Mouse (Mus musculus): Measurements from ENCODE around the gene Zc2hc1c. TPM values are rescaled to one million over a fixed set of nuclear protein-coding genes. Genes with fewer than 3 reads are reported as not detected.
A peak's percentile ranks its signal among the peaks of the same experiment; 100 is the strongest.

Zc2hc1c gene
- polyA plus RNA-seq, 1 experiment from 2014 or later: 0.14 TPM

GRCm38 (mm10) chr12:85284996-85285395 is 3.4 kb upstream of the Zc2hc1c start:
- H3K27ac ChIP-seq: no peak overlapping the region

DNA sequence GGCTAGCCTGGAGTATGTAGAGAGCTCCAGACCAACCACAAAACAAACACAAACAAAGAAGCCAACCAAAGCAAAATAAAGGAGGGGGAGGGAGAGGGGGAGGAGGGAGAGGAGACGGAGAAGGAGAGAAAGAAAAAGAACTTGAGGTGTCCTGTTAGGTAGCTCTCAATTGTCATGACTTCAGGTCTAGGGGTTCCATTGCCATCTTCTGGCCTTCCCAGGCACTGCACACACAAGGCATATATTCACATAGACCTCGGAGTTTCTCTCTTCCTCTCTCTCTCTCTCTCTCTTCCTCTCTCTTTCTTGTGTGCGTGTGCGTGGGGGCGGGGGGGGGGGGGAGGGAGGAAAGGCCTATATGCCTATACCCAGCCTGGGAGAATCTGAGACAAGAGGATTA is 1.4 kb upstream of the Zc2hc1c start:
- Histone ChIP-seq H3K9ac (no peak overlapping the region), H3K4me1 (replicated peaks) (peaks cover 16% of the 10 kb centered on the region), H3K27me3 (peaks cover 33% of the 10 kb centered on the region), H3K4me2 (no peak overlapping the region), H3K27ac (no peak overlapping the region), H3K4me3 (replicated peaks) (no peak overlapping the region), H3K9me3 (replicated peaks) (no peaks in the 10 kb centered on the region), H3K36me3 (no peaks in the 10 kb centered on the region)
- WGBS (ENCODE audit: insufficient replicate concordance): 44% methylated on average over 2 of the region's 5 CpGs
- ATAC-seq (ENCODE audit: low read depth) (no peak), DNase-seq (no peak)

More at GRCm38 (mm10) chr12:85284996-85285395, 3.4 kb upstream of the Zc2hc1c start:
- H3K27me3 ChIP-seq: peaks cover 23% of the 10 kb centered on the region
- no peak overlapping the region for H3K4me3 ChIP-seq (replicated peaks)
- H3K9me3 ChIP-seq (replicated peaks): no peaks in the 10 kb centered on the region
- H3K4me1 ChIP-seq (replicated peaks): peaks cover 29% of the 10 kb centered on the region
- DNase-seq (no peak), ATAC-seq (ENCODE audit: low read depth) (no peak)
- no peak overlapping the region for H3K9ac ChIP-seq
- no peak overlapping the region for H3K4me2 ChIP-seq
- H3K36me3 ChIP-seq: no peaks in the 10 kb centered on the region
- WGBS (ENCODE audit: insufficient replicate concordance): 82% methylated on average over 4 of the region's 4 CpGs

DNA sequence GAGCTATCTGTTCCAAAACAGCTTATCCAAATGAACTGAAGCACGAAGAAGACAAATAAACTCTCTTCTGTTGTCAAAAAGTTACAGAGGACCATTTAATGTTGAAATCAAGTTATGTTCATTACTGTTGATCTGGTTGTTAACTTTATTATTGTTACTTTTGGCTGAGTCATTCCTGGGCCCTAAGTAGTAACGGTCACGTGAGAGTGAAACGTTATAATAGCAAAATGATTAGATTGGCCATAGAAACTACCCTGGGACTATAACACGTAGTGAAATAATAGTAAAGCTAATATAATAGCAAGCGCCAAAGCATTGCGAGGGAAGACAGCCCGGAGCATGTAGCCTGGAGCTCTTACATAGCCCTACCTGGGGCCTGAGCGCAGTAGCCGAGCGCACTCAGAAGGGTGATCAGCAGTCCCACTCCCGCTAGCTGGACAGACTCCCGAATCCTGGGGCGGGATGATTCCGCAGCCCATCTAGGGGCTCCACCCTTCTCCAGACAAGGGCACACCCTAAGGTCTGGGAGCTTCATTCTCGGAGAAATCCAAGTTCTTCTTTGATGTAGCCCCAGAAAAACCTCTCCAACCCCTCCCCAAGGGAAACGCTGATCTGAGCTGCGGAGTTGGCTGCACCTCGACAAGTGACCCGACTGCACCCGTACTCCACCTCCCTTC is 444 bp upstream of the Zc2hc1c start, which contains the start of gene Acyp1:
Gene Acyp1, minus strand, starts transcription at position 630 of the 677 bp plus-strand sequence.
- WGBS (ENCODE audit: insufficient replicate concordance): 14% methylated on average over 21 of the region's 21 CpGs

GRCm38 (mm10) chr12:85289157-85290000 is 988 bp downstream of the Zc2hc1c start:
- peaks cover 33% of the 10 kb centered on the region for H3K27me3 ChIP-seq
- H3K9me3 ChIP-seq (replicated peaks): peaks cover 6% of the 10 kb centered on the region; the same call in 1 of the 2 replicates
- DNase-seq (no peak), ATAC-seq (ENCODE audit: low read depth) (no peak)
- H3K36me3 ChIP-seq: no peaks in the 10 kb centered on the region
- H3K27ac ChIP-seq: no peak overlapping the region
- no peak overlapping the region for H3K9ac ChIP-seq
- H3K4me2 ChIP-seq: peak overlapping the region; percentile 69; the same call in 1 of the 2 replicates
- no peak overlapping the region for H3K4me3 ChIP-seq (replicated peaks)
- peaks cover 16% of the 10 kb centered on the region for H3K4me1 ChIP-seq (replicated peaks)
- WGBS (ENCODE audit: insufficient replicate concordance): 53% methylated on average over 24 of the region's 24 CpGs

More for the DNA sequence above, 444 bp upstream of the Zc2hc1c start, which contains the start of gene Acyp1:
- 0 out of 2 replicates have a peak within 1 kb of the TSS, but pooled peaks have one; percentile 18 for H3K27ac ChIP-seq
- DNase-seq (peak; percentile 20), ATAC-seq (ENCODE audit: low read depth) (peak; percentile 58)
- H3K4me1 ChIP-seq (replicated peaks): peaks cover 16% of the 10 kb centered on the region
- H3K9me3 ChIP-seq (replicated peaks): no peaks in the 10 kb centered on the region
- peaks cover 33% of the 10 kb centered on the region for H3K27me3 ChIP-seq
- no peaks in the 10 kb centered on the region for H3K36me3 ChIP-seq
- H3K4me3 ChIP-seq (replicated peaks): peak within 1 kb of the TSS; percentile 58
- H3K9ac ChIP-seq: peak within 1 kb of the TSS; percentile 55
- peak within 1 kb of the TSS; percentile 69 for H3K4me2 ChIP-seq

DNA sequence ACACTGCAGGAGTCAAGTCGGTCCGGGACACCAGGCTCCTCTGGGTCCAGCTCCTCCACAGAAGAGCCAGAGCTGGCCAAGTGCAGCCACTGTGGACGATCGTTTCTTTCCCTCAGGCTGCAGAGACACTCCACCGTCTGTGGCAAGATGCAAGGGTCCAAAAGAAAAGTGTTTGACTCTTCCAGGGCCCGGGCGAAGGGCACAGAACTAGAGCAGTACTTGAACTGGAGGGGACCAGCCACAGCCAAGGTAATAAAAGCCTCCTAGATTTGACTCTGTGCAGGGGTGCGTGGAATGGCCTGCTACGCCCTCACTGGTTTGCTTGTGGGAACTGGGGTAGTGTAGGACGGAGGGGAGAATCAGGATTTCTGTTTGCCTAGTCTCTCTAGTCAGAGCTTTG is 2.2 kb downstream of the Zc2hc1c start:
- Histone ChIP-seq H3K36me3 (no peaks in the 10 kb centered on the region), H3K4me1 (replicated peaks) (peaks cover 16% of the 10 kb centered on the region), H3K9me3 (replicated peaks) (peaks cover 6% of the 10 kb centered on the region; the same call in 1 of the 2 replicates), H3K27ac (no peak overlapping the region), H3K27me3 (peaks cover 33% of the 10 kb centered on the region), H3K4me3 (replicated peaks) (no peak overlapping the region), H3K9ac (no peak overlapping the region), H3K4me2 (no peak overlapping the region)
- no peak for ATAC-seq (ENCODE audit: low read depth)
- no peak for DNase-seq
- WGBS (ENCODE audit: insufficient replicate concordance): 73% methylated on average over 10 of the region's 10 CpGs

DNA sequence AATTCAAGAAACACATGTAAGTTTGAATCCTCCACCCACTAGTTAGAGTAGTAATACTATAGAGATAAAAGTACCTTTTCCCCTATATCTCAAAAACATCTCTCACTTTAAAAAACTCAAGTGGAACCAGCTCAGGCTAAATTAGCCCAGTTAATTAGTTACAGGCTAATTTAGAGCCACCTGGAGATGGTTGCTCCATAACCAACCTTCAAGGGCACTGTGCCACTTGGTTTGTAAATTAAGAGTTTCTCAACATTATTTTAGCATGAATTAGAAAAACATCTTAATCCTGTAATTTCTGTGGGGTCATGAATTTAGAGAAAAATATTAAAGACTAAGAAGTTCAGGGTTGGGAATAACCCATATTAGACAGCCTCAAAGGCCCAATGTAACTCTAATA is 3.1 kb downstream of the Zc2hc1c start:
- no peaks in the 10 kb centered on the region for H3K36me3 ChIP-seq
- no peak overlapping the region for H3K27ac ChIP-seq
- no peak overlapping the region for H3K4me2 ChIP-seq
- ATAC-seq (ENCODE audit: low read depth) (no peak), DNase-seq (no peak)
- peaks cover 6% of the 10 kb centered on the region; the same call in 1 of the 2 replicates for H3K9me3 ChIP-seq (replicated peaks)
- no peak overlapping the region for H3K4me3 ChIP-seq (replicated peaks)
- peaks cover 16% of the 10 kb centered on the region for H3K4me1 ChIP-seq (replicated peaks)
- peaks cover 33% of the 10 kb centered on the region for H3K27me3 ChIP-seq
- H3K9ac ChIP-seq: no peak overlapping the region

DNA sequence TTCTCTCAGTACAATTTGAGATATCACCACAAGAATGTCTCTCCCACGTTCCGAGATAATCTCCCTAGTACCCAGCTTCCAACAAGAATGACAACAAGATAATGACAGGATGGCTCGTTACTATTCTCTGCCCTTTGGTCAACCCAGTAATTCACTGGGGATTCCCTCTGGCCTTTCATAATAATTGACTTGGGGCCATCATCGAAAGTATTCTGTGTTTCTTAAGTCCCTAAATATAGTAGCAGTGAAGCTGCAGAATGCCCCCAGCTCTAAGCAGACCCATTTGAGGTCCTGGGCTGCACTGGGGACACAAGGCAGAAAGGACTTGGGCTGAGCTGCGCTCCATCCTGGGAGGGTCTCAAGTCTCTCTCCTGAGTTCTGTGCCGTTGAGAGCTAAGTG is 3.9 kb downstream of the Zc2hc1c start:
- Histone ChIP-seq H3K36me3 (no peaks in the 10 kb centered on the region), H3K4me1 (replicated peaks) (peaks cover 16% of the 10 kb centered on the region), H3K4me3 (replicated peaks) (no peak overlapping the region), H3K4me2 (no peak overlapping the region), H3K9ac (no peak overlapping the region), H3K27ac (no peak overlapping the region), H3K9me3 (replicated peaks) (peaks cover 6% of the 10 kb centered on the region; the same call in 1 of the 2 replicates), H3K27me3 (peaks cover 32% of the 10 kb centered on the region)
- 65% methylated on average over 6 of the region's 6 CpGs for WGBS (ENCODE audit: insufficient replicate concordance)
- ATAC-seq (ENCODE audit: low read depth): no peak
- DNase-seq: no peak

DNA sequence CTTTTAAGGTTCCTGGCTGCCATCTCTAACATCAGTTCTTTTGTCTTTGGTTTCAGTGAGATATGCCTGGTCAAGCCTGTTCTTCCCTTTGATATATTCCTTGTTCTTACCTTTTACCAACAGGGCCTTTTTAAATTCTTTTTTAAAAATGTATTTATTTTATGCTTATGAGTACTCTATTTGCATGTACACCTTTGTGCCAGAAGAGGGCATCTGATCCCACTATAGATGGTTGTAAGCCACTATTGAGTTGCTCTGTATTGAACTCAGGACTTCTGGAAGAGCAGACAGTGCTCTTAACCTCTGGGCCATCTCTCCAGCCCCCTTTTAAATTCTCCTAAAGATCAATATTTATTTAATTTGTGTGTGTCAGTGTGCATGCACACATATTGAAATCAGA is 4.5 kb downstream of the Zc2hc1c start:
- H3K4me3 ChIP-seq (replicated peaks): no peak overlapping the region
- peaks cover 6% of the 10 kb centered on the region; the same call in 1 of the 2 replicates for H3K9me3 ChIP-seq (replicated peaks)
- H3K9ac ChIP-seq: no peak overlapping the region
- H3K36me3 ChIP-seq: no peaks in the 10 kb centered on the region
- DNase-seq (no peak), ATAC-seq (ENCODE audit: low read depth) (no peak)
- H3K4me1 ChIP-seq (replicated peaks): peaks cover 11% of the 10 kb centered on the region
- no peak overlapping the region for H3K4me2 ChIP-seq
- no peak overlapping the region for H3K27ac ChIP-seq
- peaks cover 28% of the 10 kb centered on the region for H3K27me3 ChIP-seq

- no peaks in the 10 kb centered on the region for H3K4me1 ChIP-seq (replicated peaks)
- ATAC-seq (ENCODE audit: low read depth): no peak
- no peak for DNase-seq
- no peak overlapping the region for H3K27ac ChIP-seq
- no peak overlapping the region for H3K9ac ChIP-seq
- H3K9me3 ChIP-seq (replicated peaks): peaks cover 6% of the 10 kb centered on the region; the same call in 1 of the 2 replicates
- H3K4me3 ChIP-seq (replicated peaks): no peak overlapping the region
- no peak overlapping the region for H3K4me2 ChIP-seq
- H3K36me3 ChIP-seq: peaks cover 13% of the 10 kb centered on the region
- peaks cover 5% of the 10 kb centered on the region for H3K27me3 ChIP-seq
- WGBS (ENCODE audit: insufficient replicate concordance): 70% methylated on average over 2 of the region's 2 CpGs
These were observed 7.1 kb downstream of the Zc2hc1c start for GRCm38 (mm10) chr12:85295506-85295905.

GRCm38 (mm10) chr12:85296915-85297314 is 8.5 kb downstream of the Zc2hc1c start:
- Histone ChIP-seq H3K4me3 (replicated peaks) (no peak overlapping the region), H3K36me3 (peaks cover 27% of the 10 kb centered on the region), H3K27me3 (no peaks in the 10 kb centered on the region), H3K9ac (no peak overlapping the region), H3K9me3 (replicated peaks) (peaks cover 6% of the 10 kb centered on the region; the same call in 1 of the 2 replicates), H3K27ac (no peak overlapping the region), H3K4me2 (no peak overlapping the region), H3K4me1 (replicated peaks) (no peaks in the 10 kb centered on the region)
- no peak for ATAC-seq (ENCODE audit: low read depth)
- WGBS (ENCODE audit: insufficient replicate concordance): 75% methylated on average over 5 of the region's 5 CpGs
- DNase-seq: no peak

DNA sequence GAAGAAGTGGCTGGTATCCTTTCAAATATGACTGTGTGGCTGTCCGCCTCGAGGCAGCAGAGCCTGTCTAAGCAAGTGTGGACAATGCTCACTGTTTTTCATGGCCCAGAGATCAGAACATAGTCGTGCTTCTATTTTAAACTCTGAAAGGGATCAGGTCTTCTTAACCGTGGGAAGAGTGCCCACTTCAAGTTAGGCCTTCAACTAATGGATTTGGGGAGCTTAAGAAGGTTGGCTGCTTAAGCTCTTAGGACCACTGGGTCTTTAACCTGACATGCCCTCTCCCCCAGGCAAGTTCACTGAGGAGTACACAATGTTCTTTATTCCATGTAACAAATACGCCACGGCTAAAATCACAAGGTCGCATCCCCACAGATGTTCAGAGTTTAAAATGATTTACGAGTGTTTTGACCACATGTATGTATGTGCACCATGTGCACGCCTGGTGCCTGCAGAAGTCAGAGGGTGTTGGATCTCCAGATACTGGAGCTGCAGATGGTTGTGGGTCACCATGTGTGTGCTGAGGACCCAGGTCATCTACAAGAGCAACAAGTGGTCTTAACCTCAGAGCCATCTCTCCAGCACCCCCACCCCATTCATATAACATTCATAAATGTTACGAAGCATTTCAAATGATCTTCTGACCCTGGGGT is 9.1 kb downstream of the Zc2hc1c start:
- Histone ChIP-seq H3K27ac (no peak overlapping the region), H3K4me2 (no peak overlapping the region), H3K4me1 (replicated peaks) (no peaks in the 10 kb centered on the region), H3K4me3 (replicated peaks) (no peak overlapping the region), H3K9me3 (replicated peaks) (peaks cover 6% of the 10 kb centered on the region; the same call in 1 of the 2 replicates), H3K36me3 (peaks cover 32% of the 10 kb centered on the region), H3K27me3 (no peaks in the 10 kb centered on the region), H3K9ac (no peak overlapping the region)
- DNase-seq (no peak), ATAC-seq (ENCODE audit: low read depth) (no peak)
- WGBS (ENCODE audit: insufficient replicate concordance): 76% methylated on average over 10 of the region's 10 CpGs
